Mouse (Mus musculus) ES-CJ7 (cell line): ENCODE results near the gene Zscan12.

Source experiments
- DNase-seq: peaks from one replicate; pipeline ENCODE4 v3.0.0; 2011; ENCODE audit warnings: low read depth, low spot score

The Zscan12 gene

DNA sequence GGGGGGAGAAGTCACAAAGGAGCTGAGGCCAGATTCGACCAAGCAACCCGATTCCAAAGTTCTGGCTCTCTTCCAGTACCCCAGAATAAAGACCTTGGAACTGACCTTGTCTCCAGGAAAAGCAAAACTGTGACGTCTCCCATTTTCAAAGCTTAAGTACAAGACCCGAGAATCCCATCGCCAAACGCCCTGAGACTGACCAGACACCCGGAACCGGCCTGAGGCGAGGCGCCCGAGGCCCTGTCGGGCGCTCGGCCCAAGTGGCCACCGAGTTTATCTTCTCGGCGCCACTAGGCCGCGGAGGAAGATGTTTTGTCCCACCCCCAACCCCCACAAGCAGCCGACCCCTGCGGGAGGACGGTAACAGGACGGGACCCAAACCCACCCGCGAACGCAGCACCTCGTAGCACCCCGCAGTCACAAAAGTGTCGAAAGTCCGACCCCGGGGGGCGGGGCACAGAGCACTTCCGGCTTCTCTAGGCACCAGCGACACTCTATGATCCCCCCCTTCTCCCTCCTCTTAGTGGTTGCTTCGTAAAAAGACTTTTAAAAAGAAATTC is 39.7 kb downstream of the Zscan12 start, which contains the start of gene Zkscan3:
Gene Zkscan3 (minus strand): TSS at position 469 of the 560 bp plus-strand sequence.
- peak; percentile 85 for DNase-seq

DNA sequence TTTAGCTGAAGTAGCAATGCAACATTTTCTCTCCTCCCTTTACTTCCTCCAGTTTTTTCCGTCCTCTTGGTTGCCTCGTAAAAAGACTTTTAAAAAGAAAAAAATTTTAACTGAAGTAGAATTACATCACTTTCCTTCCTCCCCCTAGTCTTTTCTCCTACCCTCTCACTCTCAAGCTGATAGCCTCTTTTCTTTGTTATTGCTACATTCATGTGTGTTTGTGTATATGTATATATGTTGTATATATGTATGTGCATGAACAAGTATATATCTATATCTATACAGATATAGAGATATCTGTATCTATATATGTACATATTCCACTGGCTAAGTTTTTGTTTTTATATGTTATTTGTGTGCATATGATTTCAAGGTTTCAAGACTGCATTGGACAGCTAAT is 40.2 kb downstream of the Zscan12 start:
- DNase-seq = no peak

- DNase-seq = no peak
These were observed 44.7 kb downstream of the Zscan12 start for GRCm38 (mm10) chr13:21407341-21407740.

DNA sequence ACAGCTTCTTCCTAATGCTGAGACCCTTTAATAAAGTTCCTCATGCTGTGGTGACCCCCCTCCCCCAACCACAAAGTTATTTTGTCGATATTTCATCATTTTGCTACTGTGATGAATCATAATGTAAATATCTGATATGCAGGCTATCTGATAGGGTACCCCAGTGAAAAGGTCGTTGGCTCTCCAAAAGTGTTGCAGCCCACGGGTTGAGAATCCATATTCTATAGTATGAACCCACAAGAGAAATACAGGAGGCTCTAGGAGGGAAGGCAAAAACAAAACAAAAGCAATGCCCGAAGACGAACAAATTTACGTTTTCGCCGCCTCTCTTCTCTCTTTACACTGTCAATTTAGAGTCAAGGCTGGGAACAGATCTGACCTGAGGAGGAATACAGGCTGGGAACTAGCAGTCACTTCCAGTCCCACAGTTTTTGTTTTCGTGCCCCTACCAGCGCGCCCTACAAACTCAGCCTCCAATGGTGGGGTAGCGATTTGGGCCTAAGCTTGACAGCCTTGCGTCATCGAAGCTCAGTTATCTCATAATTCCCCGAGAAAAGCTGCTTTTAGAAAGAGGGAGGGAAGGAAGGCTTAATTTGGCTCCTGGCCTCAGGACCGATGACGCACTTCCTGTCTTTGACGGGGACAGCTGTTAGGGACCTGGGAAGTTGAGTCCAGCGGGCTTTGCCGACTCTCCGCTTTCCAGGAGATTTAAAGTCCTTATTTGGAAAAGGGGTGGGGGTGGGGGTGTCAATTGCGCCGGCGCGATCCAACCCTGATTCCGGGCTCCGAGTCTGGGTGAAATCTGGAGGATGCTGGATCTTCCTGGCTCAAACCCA is 45.6 kb downstream of the Zscan12 start:
- peak; percentile 90 for DNase-seq

- DNase-seq = no peak
These were observed 46.3 kb downstream of the Zscan12 start for GRCm38 (mm10) chr13:21408805-21409459.

DNA sequence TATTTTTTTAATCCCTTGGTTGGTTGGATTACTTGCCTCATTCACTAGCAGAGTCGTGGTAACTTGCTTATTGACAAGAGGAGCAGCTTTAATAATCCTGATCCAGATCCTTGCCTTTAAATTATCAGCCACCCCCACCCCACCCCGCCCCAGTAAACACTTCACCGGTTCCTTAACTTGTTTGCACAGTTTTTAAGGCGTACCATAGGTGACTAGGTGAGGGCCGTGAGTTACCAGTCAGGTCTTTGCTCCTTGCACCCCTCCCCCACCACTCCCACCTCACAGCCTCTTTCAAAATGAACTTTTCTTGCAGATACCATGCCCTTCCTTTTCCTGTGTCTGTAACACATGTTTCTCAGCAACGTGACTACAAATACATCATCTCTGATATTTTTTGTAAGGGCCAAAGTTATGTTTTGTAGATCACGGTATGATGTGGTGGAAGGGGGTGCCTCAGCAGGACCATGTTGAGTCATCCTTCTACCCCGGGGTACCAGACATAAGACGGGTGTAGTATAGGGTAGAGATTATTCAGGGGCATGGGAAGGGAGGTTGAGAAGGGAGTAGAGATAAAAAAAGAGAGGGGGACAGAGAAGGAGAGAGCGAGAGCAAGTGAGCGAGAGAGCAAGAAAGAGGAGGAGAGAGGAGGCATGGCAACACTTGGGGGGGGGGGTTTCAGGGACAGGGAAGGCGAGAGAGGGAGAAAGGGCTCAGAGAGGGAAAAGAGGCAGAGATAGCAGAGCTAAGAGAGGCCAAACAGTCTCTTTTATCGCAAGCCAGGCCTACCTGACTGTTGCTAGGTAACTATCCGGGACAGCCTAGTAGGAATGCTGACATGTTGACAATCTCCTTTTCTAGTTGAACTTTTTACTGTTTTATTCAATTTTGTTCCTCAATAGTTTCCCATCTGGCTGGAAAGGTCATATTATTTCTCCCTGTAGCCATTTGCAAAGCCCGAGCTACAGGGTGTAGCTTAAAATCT is 51.9 kb downstream of the Zscan12 start:
- no peak for DNase-seq

GRCm38 (mm10) chr13:21415266-21415665 is 52.6 kb downstream of the Zscan12 start:
- no peak for DNase-seq

GRCm38 (mm10) chr13:21415750-21416149 is 53.1 kb downstream of the Zscan12 start:
- no peak for DNase-seq

GRCm38 (mm10) chr13:21417298-21418010 is 54.8 kb downstream of the Zscan12 start:
- DNase-seq = no peak

GRCm38 (mm10) chr13:21418865-21419264 is 56.2 kb downstream of the Zscan12 start:
- DNase-seq = no peak
